Mouse (Mus musculus): ENCODE measurements at regions not wholly inside any gene's neighbourhood (a gene's known extent, or its start where the extent isn't known, plus 50 kb on each side); places are given as distances from the start of the nearest gene placed in this dataset.

GRCm38 (mm10) chr12:59521946-59522345 is 302.4 kb upstream of the Fbxo33 start:
- no peak for TF ChIP-seq CTCF (IDR thresholded peaks at IDR 0.05 in 2 of 3, conservative IDR thresholded peaks at IDR 0.05 in 1 of 3; ENCODE audit: control insufficient read depth in 1 of 3, insufficient read depth in 1 of 3, low read depth in 2 of 3, low read length in 3 of 3, poor library complexity in 1 of 3, severe bottlenecking in 1 of 3)
- no peak for TF ChIP-seq ZKSCAN1 (IDR thresholded peaks at IDR 0.05; ENCODE audit: low read depth, low read length)

All from MEL (cell line).